Mouse (Mus musculus) urinary bladder, postnatal 36 days (tissue): ENCODE results near the gene Pacs2.
A peak's percentile ranks its signal among the peaks of the same experiment; 100 is the strongest.

Source experiments
- DNase-seq, 2 experiments: peaks; one replicate each; pipeline ENCODE4 v3.0.0; 2022; ENCODE audit warnings: low spot score in 2 of 2, mixed read lengths in 1 of 2

The Pacs2 gene

GRCm38 (mm10) chr12:113088026-113088425 lies 73.7 kb downstream of the Pacs2 start:
- DNase-seq = no peak

GRCm38 (mm10) chr12:113089107-113089506 lies 74.8 kb downstream of the Pacs2 start:
- no peak for DNase-seq

- no peak for DNase-seq
These were observed 75.7 kb downstream of the Pacs2 start for GRCm38 (mm10) chr12:113090053-113090452.

GRCm38 (mm10) chr12:113097040-113097439 lies 82.7 kb downstream of the Pacs2 start:
- no peak for DNase-seq

GRCm38 (mm10) chr12:113097749-113098281 lies 83.5 kb downstream of the Pacs2 start, which contains the start of gene Mta1:
Gene Mta1, plus strand, starts transcription at chr12:113098278.
- DNase-seq = no peak

- no peak for DNase-seq
These were observed 84.3 kb downstream of the Pacs2 start for GRCm38 (mm10) chr12:113098530-113099151.

GRCm38 (mm10) chr12:113099470-113100237 lies 85.3 kb downstream of the Pacs2 start:
- DNase-seq = no peak

- peak in 1 of 2 experiments; percentile 48 for DNase-seq
These were observed 86.3 kb downstream of the Pacs2 start for GRCm38 (mm10) chr12:113100448-113101076.

GRCm38 (mm10) chr12:113101251-113101960 lies 87.1 kb downstream of the Pacs2 start:
- no peak for DNase-seq

- DNase-seq = peak in 1 of 2 experiments; percentile 54
These were observed 88.2 kb downstream of the Pacs2 start for GRCm38 (mm10) chr12:113102461-113102860.

GRCm38 (mm10) chr12:113103846-113104451 lies 89.6 kb downstream of the Pacs2 start:
- DNase-seq = no peak

- peak in 1 of 2 experiments; percentile 44 for DNase-seq
These were observed 92.1 kb downstream of the Pacs2 start for GRCm38 (mm10) chr12:113106386-113106785.

- DNase-seq = no peak
These were observed 93.3 kb downstream of the Pacs2 start for GRCm38 (mm10) chr12:113107431-113108124.

GRCm38 (mm10) chr12:113108528-113109283 lies 94.4 kb downstream of the Pacs2 start:
- DNase-seq = no peak

- DNase-seq = no peak
These were observed 95.5 kb downstream of the Pacs2 start for GRCm38 (mm10) chr12:113109801-113110200.

GRCm38 (mm10) chr12:113114141-113114540 lies 99.8 kb downstream of the Pacs2 start:
- DNase-seq = no peak

GRCm38 (mm10) chr12:113114856-113115538 lies 100.7 kb downstream of the Pacs2 start:
- no peak for DNase-seq

GRCm38 (mm10) chr12:113119516-113120410 lies 105.5 kb downstream of the Pacs2 start:
- DNase-seq = peak; percentile 72 to 79
